Mouse (Mus musculus): Measurements from ENCODE around the gene Gm17509. TPM values are rescaled to one million over a fixed set of nuclear protein-coding genes. Genes with fewer than 3 reads are reported as not detected.

Gm17509 gene
- total and polyA plus RNA-seq, 2 experiments, result 0.09 TPM; not detected in 1

DNA sequence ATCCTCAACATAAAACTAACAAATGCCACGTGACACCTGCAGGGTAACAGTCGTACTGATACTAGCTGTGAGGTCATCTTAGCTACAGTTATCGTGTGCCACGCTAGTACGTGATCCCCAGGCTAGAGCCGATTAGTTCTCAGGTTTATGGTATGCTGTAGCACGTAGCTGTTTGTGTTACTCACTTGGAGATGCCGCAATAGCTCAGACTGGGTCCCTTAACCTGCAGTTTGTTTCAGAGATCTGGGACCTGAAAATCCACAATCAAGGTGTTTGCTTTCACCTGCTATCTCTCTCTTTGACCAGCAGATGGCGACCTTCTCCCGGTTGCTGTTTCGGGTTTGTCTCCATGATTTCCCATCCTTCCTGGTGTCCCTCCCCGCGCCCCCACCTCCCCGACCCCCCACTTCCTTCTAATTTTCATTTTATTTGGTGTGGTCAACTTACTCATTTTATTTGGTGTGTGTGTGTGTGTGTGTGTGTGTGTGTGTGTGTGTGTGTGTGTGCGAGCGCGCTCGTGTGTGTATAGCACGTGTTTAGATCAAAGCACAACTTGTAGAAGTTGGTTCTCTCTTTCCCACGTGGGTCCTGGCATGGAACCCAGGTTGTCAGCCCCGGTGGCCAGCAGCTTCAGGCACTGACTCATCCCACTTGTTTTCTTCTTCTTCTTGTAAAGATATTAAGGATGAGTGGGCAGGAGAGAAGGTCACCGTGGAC lies 18.0 kb downstream of the Gm17509 start:
- Histone ChIP-seq H3K79me2 (ENCODE audit: control insufficient read depth, insufficient read depth, low read length) (no peaks in the 10 kb centered on the region), H3K27me3 (ENCODE audit: control insufficient read depth, insufficient read depth, low read length) (peaks cover 2% of the 10 kb centered on the region; the same call in 1 of the 2 replicates), H3K27ac (replicated peaks; ENCODE audit: insufficient read depth, low read depth, low read length) (no peak overlapping the region), H3K4me1 (ENCODE audit: control insufficient read depth, insufficient read depth, low read length) (no peaks in the 10 kb centered on the region), H3K9ac (ENCODE audit: low read depth, low read length) (no peak overlapping the region), H3K4me3 (ENCODE audit: insufficient read depth, low read depth, low read length) (no peak overlapping the region), H3K36me3 (ENCODE audit: control insufficient read depth, insufficient read depth, low read length) (no peaks in the 10 kb centered on the region)
- no peak for DNase-seq (ENCODE audit: extremely low read depth, low read depth, low spot score)
- TF ChIP-seq POLR2A (IDR thresholded peaks at IDR 0.05; ENCODE audit: extremely low read depth, insufficient read depth, low read length) (no peak), CTCF (IDR thresholded peaks at IDR 0.05; ENCODE audit: low read depth, low read length) (peak; percentile 63)
- WGBS, result 42% methylated on average over 22 of the region's 22 CpGs

DNA sequence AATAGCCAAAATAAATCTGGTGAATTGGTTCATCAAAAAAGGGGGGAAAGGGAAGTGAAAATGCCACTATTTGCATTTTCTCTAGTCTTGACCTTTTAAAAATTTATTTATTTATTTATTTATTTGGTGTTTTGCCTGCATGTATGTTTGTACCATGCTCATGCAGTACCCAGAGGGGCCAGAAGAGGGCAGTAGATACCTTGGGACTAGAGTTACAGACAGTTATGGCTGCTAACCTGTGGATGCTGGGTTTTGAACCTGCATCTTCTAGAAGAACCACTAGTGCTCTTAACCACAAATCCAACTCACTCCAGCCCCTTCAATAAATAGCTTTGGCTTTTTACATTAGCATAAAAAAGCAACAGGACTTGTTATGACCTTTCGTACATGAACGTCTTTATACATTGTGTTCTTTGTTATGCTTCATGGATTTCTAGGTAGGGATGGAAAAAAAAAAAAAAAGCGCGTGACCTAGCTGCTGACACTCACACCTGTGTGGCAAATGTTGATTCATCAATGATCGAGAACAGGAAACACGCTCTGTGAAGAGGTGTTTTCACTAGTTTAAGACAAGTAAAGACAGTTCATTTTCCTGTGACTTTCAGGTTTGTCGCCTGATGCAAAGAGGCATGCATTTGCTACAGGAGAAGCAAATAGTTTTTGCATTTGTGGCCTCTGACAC lies 22.3 kb downstream of the Gm17509 start:
- H3K36me3 ChIP-seq (ENCODE audit: control insufficient read depth, insufficient read depth, low read length), result no peaks in the 10 kb centered on the region
- H3K4me3 ChIP-seq (ENCODE audit: insufficient read depth, low read depth, low read length), result no peak overlapping the region
- no peaks in the 10 kb centered on the region for H3K27me3 ChIP-seq (ENCODE audit: control insufficient read depth, insufficient read depth, low read length)
- no peak overlapping the region for H3K9ac ChIP-seq (ENCODE audit: low read depth, low read length)
- 84% methylated on average over 7 of the region's 7 CpGs for WGBS
- no peaks in the 10 kb centered on the region for H3K79me2 ChIP-seq (ENCODE audit: control insufficient read depth, insufficient read depth, low read length)
- peak; percentile 50 for DNase-seq (ENCODE audit: extremely low read depth, low read depth, low spot score)
- no peak overlapping the region for H3K27ac ChIP-seq (replicated peaks; ENCODE audit: insufficient read depth, low read depth, low read length)
- TF ChIP-seq POLR2A (IDR thresholded peaks at IDR 0.05; ENCODE audit: extremely low read depth, insufficient read depth, low read length) (no peak), CTCF (IDR thresholded peaks at IDR 0.05; ENCODE audit: low read depth, low read length) (peak; percentile 60)
- H3K4me1 ChIP-seq (ENCODE audit: control insufficient read depth, insufficient read depth, low read length), result no peaks in the 10 kb centered on the region

- Histone ChIP-seq H3K9ac (ENCODE audit: low read depth, low read length) (no peak overlapping the region), H3K36me3 (ENCODE audit: control insufficient read depth, insufficient read depth, low read length) (no peaks in the 10 kb centered on the region)
- WGBS, result 95% methylated on average over 2 of the region's 2 CpGs
These were observed 23.2 kb downstream of the Gm17509 start for GRCm38 (mm10) chr13:117197666-117198065.

GRCm38 (mm10) chr13:117195569-117196495 lies 25.0 kb downstream of the Gm17509 start:
- Histone ChIP-seq H3K27ac (replicated peaks; ENCODE audit: insufficient read depth, low read depth, low read length) (no peak overlapping the region), H3K79me2 (ENCODE audit: control insufficient read depth, insufficient read depth, low read length) (no peaks in the 10 kb centered on the region), H3K36me3 (ENCODE audit: control insufficient read depth, insufficient read depth, low read length) (no peaks in the 10 kb centered on the region), H3K9ac (ENCODE audit: low read depth, low read length) (no peak overlapping the region), H3K4me3 (ENCODE audit: insufficient read depth, low read depth, low read length) (no peak overlapping the region), H3K4me1 (ENCODE audit: control insufficient read depth, insufficient read depth, low read length) (no peaks in the 10 kb centered on the region), H3K27me3 (ENCODE audit: control insufficient read depth, insufficient read depth, low read length) (no peaks in the 10 kb centered on the region)
- WGBS, result 73% methylated on average over 13 of the region's 13 CpGs
- no peak for DNase-seq (ENCODE audit: extremely low read depth, low read depth, low spot score)
- TF ChIP-seq POLR2A (IDR thresholded peaks at IDR 0.05; ENCODE audit: extremely low read depth, insufficient read depth, low read length) (no peak), CTCF (IDR thresholded peaks at IDR 0.05; ENCODE audit: low read depth, low read length) (no peak)

More at GRCm38 (mm10) chr13:117197666-117198065, 23.2 kb downstream of the Gm17509 start:
- no peak overlapping the region for H3K4me3 ChIP-seq (ENCODE audit: insufficient read depth, low read depth, low read length)
- no peaks in the 10 kb centered on the region for H3K4me1 ChIP-seq (ENCODE audit: control insufficient read depth, insufficient read depth, low read length)
- DNase-seq (ENCODE audit: extremely low read depth, low read depth, low spot score), result no peak
- H3K27ac ChIP-seq (replicated peaks; ENCODE audit: insufficient read depth, low read depth, low read length), result no peak overlapping the region
- no peaks in the 10 kb centered on the region for H3K79me2 ChIP-seq (ENCODE audit: control insufficient read depth, insufficient read depth, low read length)
- no peaks in the 10 kb centered on the region for H3K27me3 ChIP-seq (ENCODE audit: control insufficient read depth, insufficient read depth, low read length)
- TF ChIP-seq POLR2A (IDR thresholded peaks at IDR 0.05; ENCODE audit: extremely low read depth, insufficient read depth, low read length), result no peak
- no peak for TF ChIP-seq CTCF (IDR thresholded peaks at IDR 0.05; ENCODE audit: low read depth, low read length)

DNA sequence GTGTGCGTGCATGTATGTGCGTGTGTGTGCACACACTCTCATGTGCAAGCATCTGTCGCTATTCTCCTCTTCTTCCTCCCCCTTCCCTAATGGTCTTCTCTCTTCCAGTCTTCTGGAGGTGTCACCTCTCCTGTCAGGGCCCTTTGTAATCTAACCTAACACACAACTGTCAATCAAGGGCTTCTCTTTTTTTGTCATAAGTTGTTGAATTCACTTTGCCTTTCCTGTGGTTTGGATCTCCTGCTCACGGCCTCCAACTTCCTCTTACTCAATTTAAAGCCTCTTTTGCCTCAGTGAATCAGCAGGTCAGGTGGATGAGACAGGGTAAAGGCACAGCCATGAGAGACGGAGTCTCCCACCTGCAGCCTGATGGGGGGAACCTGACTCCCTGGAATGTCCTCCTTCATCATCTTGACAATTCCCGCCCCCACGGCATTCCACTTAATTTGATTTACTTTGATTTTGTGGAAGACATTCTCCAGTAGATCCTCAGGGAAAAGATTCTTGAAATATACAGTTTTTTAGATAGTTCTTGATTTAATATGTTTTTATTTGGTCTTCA lies 27.4 kb downstream of the Gm17509 start:
- WGBS, result 72% methylated on average over 7 of the region's 7 CpGs
- H3K4me1 ChIP-seq (ENCODE audit: control insufficient read depth, insufficient read depth, low read length), result no peaks in the 10 kb centered on the region
- no peak overlapping the region for H3K27ac ChIP-seq (replicated peaks; ENCODE audit: insufficient read depth, low read depth, low read length)
- no peak for DNase-seq (ENCODE audit: extremely low read depth, low read depth, low spot score)
- no peaks in the 10 kb centered on the region for H3K27me3 ChIP-seq (ENCODE audit: control insufficient read depth, insufficient read depth, low read length)
- no peak for TF ChIP-seq POLR2A (IDR thresholded peaks at IDR 0.05; ENCODE audit: extremely low read depth, insufficient read depth, low read length)
- no peak for TF ChIP-seq CTCF (IDR thresholded peaks at IDR 0.05; ENCODE audit: low read depth, low read length)
- no peak overlapping the region for H3K9ac ChIP-seq (ENCODE audit: low read depth, low read length)
- H3K79me2 ChIP-seq (ENCODE audit: control insufficient read depth, insufficient read depth, low read length), result no peaks in the 10 kb centered on the region
- no peak overlapping the region for H3K4me3 ChIP-seq (ENCODE audit: insufficient read depth, low read depth, low read length)
- no peaks in the 10 kb centered on the region for H3K36me3 ChIP-seq (ENCODE audit: control insufficient read depth, insufficient read depth, low read length)
